Mouse (Mus musculus) left cerebral cortex, adult 8-10 months (tissue): Measurements from ENCODE around the gene Asap3. TPM values are rescaled to one million over a fixed set of nuclear protein-coding genes. Genes with fewer than 3 reads are reported as not detected.

Experiments used
- DNase-seq, 2 experiments: peaks; one replicate each; pipeline ENCODE4 v3.0.0; 2022; ENCODE audit warnings: low spot score in 2 of 2
- total RNA-seq, 4 experiments: library from RNA; stranded (reverse); gene quantifications; 2 replicates each; pipeline ENCODE4 v1.2.4; 2022

The Asap3 gene
- total RNA-seq, 4 experiments from 2014 or later, result 2.5 to 4.5 (median 3.3) TPM

DNA sequence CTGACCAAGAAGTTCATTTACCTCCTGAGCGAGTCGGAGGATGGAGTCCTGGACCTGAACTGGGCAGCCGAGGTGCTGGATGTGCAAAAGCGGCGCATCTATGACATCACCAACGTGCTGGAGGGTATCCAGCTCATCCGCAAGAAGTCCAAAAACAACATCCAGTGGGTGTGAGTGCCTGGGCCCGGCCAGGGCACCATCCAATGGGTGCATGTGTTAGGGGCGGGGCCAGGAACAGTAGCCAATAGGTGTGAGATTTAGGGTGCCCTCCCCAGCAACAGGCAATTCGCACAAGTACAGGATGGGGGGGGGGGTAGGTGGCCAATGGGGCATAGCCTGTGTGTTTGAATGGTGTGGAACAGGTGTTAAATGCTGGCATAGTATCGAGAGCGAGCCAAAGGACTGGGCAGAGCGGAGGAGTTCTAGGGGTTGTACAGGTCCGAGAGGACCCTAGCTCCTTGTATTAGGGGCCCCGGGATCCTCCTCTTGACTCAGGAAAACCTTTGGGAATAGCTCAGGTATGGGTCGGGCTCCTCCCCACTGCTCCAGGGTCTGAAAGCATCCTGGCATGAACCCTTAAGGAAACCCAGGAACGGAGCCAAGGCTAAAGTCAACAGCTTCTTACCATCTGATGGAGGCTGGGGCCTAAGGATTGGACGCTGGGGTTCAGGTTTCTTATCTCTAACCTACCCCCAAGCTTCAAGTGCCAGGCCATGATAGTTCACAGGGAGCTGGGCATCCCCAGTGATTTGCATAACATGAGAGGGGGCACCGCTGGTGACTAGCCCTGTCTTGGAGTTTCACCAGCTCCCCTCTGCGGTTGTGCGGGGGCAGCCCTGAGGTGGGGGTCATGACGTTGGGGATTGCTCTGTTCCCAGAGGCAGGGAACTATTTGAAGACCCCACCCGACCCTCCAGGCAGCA, 25.5 kb upstream of the Asap3 start:
- DNase-seq, result peak in 1 of 2 experiments; percentile 78

- DNase-seq, result no peak
Measured at GRCm38 (mm10) chr4:136181367-136181766, 24.8 kb upstream of the Asap3 start.

DNA sequence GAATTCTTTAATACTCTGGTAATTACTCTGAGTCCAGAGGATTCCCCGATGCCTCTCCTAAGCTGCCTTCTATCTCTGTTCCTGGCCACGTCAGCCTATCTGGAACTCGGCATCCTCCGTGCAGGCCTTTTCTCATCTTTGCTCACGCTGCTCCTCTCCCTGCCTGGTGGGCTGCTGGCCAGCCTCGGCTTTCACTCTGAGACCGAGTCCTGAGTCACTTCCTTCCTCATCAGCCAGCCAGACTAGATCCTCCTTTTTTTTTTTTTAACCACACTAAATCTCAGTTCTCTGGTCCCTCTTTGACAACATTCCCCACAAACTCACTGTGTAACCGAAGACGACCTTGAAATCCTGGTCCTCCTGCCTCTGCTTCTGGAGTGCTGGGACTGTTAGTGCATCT, 20.8 kb upstream of the Asap3 start:
- DNase-seq, result no peak

DNA sequence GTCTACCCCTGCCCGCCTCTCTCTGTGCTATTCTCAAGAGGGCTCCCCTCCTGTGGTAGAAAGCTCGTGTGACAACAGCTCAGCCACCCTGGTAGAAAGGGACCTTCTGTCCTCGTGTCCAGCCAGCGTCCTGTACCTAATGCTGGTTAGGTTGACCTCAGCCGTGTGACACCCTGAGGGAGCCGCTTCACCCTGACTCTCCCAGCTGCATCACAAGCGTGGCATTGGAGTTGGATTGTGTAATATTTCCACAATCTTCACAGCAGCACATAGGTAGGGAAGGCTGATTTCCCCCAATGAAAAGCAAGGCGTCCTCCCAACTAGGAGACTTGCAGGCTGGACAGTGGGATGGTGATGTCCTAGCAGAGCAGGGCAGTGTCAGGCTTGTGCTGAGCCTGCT, 19.9 kb upstream of the Asap3 start:
- no peak for DNase-seq

DNA sequence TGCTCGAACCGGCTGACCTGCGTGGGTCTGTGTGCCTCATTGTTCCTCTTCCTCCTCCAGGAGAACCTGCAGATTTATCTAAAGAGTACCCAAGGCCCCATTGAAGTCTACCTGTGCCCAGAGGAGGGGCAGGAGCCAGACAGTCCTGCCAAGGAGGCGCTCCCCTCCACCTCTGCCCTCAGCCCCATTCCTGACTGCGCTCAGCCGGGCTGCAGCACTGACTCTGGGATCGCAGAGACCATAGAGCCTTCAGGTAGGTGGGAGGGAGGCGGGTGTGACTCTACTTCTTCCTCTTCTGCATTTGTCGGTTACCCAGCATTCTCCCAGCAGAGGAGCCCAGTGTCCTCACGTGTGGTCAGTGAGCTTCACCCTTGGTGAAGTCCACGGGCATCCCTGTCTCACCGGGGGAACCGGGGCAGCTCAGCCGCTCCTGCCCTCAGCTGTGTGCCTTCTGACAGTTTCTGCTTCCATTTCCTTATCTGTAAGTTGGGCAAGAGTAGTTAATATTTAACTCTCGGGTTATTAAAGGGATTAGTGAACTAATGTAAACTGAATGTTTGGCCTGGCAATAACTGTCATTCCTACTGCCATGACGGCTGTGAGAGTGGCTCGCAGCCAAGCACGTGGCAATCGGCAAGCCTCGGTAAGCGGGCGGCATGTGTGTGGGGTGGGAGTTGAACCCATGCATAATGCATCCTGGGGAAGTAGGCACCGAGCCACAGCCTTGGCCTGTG, 19.3 kb upstream of the Asap3 start:
- no peak for DNase-seq

GRCm38 (mm10) chr4:136188973-136189737, 17.0 kb upstream of the Asap3 start:
- DNase-seq, result no peak

DNA sequence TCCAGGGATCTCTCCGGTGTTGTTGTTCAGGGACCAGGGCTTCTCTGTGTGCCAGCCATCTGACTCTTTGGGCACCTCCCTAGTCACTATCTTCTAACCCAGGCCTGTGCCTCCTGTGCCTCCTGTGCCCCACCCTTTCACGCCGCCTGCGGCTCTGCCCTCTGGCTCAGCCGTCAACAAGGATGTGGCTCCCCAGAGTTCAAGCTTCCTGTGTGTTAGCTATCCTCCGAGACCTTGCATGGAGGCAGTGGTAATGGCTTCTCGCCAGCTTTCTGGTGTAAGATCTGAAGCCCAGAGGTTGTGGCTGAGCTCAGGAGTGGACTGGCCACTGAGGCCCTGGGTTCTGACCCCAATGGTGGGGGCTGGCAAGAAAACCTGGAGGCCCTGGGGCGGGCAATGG, 16.3 kb upstream of the Asap3 start:
- DNase-seq, result no peak

DNA sequence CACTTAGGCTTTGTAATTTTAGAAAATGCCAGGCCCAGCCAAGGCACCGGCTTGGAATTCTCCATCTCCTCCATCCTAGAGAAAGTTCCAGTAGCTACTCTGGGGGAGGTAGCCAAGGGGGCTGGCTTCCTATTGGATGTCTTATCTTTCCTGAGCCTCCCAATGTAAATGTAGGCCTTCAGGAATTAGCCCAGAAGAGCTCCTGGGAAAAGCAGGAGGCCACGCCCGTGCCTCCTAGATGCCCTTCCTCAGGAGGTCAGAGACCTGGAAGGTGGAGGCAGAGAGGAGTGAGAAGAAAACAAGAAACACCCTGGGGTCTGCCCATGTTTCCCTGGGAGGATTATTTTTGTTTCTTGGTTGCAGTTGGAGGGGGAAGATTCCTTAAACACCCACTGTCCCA, 12.6 kb upstream of the Asap3 start:
- no peak for DNase-seq

DNA sequence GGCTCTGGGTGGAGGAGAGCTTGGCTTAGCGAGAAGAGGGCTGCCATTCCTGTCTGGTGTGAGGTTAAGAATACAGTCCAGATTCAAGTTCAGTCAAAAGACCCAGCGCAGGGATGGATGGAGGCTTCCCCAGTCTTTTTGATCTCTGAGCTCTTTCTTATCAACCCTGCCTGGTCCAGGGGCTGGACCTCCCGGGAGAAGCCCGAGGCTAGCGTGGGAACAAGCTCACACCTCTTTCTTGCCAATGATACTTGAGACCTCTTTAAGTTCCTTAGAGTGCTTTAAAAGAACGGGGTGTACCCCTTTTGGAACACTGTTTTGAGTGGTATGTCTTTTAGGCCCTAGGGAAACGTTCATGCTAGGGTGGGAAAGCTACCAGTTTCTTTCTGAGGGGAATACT, 11.1 kb upstream of the Asap3 start:
- no peak for DNase-seq

DNA sequence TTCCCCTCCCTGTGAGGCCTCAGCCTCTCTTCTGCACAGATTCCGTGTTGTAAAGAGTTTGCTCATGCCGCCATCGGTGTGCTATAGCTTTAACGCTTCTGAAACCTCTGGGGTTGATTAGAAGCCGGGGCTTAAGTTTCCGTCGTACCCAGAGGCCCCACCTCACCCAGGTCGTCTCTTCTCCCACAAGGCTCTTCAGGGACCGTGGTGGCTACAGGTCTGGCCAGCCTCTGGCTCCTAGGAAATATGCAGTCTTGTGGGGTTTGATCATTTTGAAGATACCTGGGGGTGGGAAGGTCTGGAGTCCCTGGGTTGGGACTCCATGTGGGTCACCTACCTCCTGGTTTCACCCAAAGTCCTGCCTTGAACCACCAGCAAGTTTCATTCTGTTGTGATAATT, 10.5 kb upstream of the Asap3 start:
- no peak for DNase-seq

DNA sequence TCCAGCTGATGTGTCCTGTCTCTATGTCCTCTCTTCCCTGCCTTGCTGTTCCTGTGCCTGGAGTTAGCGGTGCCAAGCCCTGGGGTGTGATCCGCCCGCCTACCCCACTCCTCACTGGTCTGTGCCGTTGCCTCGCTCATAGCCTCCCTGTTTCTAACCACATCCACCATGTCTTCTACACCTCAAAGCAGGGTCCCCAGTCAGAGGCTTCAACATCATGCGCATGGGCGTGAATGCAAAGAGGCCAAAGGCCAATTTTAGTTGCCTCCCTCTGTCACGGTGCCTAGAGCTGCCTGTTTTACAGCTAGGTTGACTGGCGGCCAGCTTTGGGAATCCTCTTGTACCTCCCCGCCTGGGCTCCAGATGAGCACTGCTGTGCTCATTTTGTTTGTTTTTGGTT, 10.0 kb upstream of the Asap3 start:
- no peak for DNase-seq

DNA sequence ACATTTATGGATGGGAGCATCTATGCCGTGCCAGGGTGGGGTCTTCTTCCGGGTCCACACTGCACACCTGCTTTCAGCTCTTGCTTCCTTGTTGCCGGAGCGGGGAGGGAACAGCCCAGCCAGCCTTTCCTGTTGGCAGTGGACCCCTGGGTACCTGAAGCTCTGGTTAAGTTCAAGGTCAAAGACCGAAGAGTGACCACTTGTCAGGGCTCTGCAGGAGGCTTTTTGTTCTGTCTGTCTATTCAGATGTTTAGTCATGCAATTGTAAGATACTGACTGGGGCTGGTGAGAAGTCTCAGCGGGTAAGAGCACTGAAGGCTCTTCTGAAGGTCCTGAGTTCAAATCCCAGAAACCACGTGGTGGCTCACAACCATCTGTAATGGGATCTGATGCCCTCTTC, 7.3 kb upstream of the Asap3 start:
- no peak for DNase-seq

DNA sequence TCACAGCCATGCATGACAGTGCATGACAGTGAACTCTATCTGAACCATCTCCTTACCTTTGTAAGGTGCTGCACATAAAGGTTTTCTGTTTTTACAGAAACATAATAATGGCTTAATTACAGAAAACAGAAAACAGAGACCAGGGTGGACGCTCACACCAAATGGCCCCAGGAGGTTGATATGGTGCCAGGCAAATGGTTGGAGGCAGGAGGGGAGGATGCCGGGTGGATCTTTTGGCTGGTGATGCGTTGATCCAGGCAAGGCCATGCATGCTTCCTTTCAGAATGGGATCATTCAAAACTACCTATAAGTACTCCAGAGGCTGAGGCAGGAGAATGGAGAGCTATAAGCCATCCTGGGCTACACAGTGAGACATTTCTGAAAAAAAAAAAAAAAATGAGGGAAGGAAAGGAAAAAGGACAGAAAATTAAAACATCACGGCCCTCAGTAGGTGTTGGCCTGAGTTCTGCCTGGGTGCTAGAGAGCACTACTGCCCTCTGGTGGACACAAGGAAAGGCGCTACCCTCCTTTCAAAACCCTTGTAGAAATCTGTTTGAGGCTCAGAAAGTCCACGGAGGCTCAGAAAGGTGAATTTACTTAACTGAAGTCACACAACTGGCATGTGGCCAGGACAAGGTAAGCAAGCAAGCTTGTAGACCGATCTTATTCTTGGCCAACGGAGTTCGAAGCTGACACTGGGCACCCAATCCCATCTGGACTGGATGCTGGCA, 6.4 kb upstream of the Asap3 start:
- DNase-seq, result no peak

DNA sequence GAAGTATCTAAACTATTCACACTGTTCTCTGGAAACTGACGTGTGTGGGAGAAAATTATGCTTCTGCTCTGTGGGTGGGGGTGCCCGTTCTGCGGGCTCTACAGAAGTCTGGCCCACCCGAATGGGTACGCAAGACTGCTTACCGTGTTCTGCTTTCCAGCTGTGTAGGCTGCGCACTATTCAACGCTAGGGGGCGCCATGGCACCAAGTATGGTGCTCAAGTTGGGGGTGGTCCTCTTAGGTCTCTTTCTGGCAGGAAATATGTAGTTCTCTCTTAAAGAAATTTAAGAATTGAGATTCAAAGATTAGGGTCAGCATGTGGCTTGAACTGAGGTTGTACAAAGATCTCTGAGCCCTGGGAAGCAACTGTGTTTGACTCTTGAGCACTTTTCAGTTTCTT, 3.7 kb upstream of the Asap3 start:
- no peak for DNase-seq

- no peak for DNase-seq
Measured at GRCm38 (mm10) chr4:136204775-136205174, 1.4 kb upstream of the Asap3 start.

- no peak for DNase-seq
Measured at GRCm38 (mm10) chr4:136206943-136207342, 778 bp downstream of the Asap3 start.

- no peak for DNase-seq
Measured at GRCm38 (mm10) chr4:136210931-136211330, 4.8 kb downstream of the Asap3 start.

DNA sequence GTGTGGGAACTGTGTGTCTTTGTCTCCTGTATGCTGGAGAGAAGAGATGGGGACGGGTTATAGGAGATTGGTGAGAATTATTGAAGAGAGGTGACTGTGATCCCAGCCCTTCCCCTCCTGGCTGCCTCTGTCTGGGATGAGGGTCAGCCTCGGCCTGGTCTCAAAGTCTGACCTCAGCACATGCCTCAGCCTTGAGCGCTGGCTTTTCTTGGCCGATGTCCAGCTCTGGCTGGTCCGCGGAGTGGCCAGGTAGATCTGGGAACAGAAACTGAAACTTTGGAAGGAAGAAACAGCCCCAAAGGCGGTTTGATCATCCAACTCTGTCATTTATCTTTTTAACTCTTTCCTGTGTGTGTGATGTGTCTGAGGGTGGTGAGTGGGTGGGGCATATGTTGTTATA, 7.5 kb downstream of the Asap3 start:
- no peak for DNase-seq

DNA sequence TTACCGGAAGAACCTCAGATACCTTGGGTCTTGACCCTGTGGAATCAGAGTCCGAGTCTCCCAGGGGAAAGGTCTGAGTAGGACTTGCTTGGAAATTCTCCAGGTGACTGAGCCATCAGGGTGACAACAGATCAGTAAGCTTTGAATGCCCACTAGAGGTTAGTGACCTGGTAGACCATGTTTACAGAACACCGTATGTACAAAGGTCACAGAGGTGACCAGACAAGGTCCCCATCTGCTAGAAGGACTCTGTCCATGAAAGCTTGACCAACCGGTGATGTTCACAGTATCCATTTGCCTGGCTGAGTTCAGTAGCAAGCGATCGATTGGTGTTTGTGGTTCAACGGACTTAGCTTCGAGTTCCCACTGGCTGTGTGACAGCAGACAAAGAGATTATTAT, 8.7 kb downstream of the Asap3 start:
- DNase-seq, result no peak

DNA sequence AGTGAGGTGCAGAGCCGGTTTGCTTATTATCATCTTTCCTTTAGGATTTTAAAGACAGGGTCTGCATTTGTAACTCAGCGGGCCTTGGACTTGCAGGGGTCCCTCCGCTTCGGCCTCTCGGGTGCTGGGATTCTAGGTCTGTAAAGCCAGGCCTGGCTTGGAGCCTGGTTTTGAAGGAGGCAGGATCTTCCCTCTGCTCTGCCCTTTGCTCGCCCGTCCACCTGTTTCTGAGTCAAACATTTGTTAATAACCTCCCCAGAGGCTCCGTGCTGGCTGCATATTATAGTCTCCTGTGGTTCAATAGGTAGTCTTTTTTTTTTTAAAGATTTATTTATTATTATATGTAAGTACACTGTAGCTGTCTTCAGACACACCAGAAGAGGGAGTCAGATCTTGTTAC, 9.4 kb downstream of the Asap3 start:
- DNase-seq, result no peak

DNA sequence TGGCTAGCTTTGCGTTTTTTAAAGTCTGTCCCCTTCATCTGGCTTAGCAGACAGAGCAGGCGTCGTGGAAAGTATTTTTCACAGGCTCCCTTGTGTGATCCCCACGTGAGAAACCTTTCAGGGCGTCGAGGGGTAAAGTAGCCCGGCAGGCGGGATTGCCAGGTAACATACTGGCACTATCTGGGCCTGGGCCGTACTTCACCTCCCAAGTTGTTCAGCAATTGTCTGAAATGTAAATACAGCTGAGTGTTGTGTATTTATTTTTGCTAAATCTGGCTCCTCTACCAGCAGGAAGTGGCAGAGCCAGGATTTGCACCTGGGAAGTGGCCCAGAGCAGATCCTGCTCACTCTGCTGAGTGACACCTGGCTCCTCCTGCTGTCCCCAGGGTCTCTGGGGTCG, 10.9 kb downstream of the Asap3 start:
- no peak for DNase-seq
